Mouse (Mus musculus) liver, postnatal 0 days (tissue): ENCODE results near the gene Pnrc1. TPM values are rescaled to one million over a fixed set of nuclear protein-coding genes. Genes with fewer than 3 reads are reported as not detected.
A peak's percentile ranks its signal among the peaks of the same experiment; 100 is the strongest.

Source experiments
- ATAC-seq: fragments of 200-750 bp; cut with Nextera tagmentation; 2 replicates; pipeline ENCODE4 v1.8.0; 2017; ENCODE audit warnings: mild to moderate bottlenecking, moderate library complexity
- DNase-seq: peaks from one replicate; pipeline ENCODE4 v3.0.0-alpha.2; 2016
- H3K27ac ChIP-seq: fragments of 300-500 bp; sonication (generic); 2 replicates; pipeline ENCODE4 v1.5.1; 2014; ENCODE audit warnings: antibody characterized with exemption, moderate library complexity, mild to moderate bottlenecking, low read depth
- H3K27me3 ChIP-seq: fragments of 300-500 bp; sonication (generic); 2 replicates; pipeline ENCODE4 v1.6.1; 2014; ENCODE audit warnings: low read length, control low read depth, mixed read lengths; ENCODE audit not compliant: insufficient read depth
- H3K36me3 ChIP-seq: fragments of 300-500 bp; sonication (generic); replicated peaks from 2 replicates; pipeline ENCODE4 v1.6.1; 2014; ENCODE audit warnings: mild to moderate bottlenecking, control low read depth, low read length, moderate library complexity, mixed read lengths; ENCODE audit not compliant: insufficient read depth
- H3K4me1 ChIP-seq: fragments of 300-500 bp; sonication (generic); 2 replicates; pipeline ENCODE4 v1.6.1; 2014; ENCODE audit warnings: antibody characterized with exemption, mild to moderate bottlenecking, control low read depth; ENCODE audit not compliant: insufficient read depth
- H3K4me2 ChIP-seq: fragments of 300-500 bp; sonication (generic); 2 replicates; pipeline ENCODE4 v1.6.1; 2014; ENCODE audit warnings: low read depth, mild to moderate bottlenecking, low read length, moderate library complexity, mixed read lengths
- H3K4me3 ChIP-seq: fragments of 300-500 bp; sonication (generic); 2 replicates; pipeline ENCODE4 v1.5.1; 2014; ENCODE audit warnings: low read depth, low read length
- H3K9ac ChIP-seq: fragments of 300-500 bp; sonication (generic); replicated peaks from 2 replicates; pipeline ENCODE4 v1.6.1; 2014; ENCODE audit warnings: mild to moderate bottlenecking, moderate library complexity
- H3K9me3 ChIP-seq: fragments of 300-500 bp; sonication (generic); 2 replicates; pipeline ENCODE4 v1.6.1; 2016; ENCODE audit warnings: mild to moderate bottlenecking, control low read depth, low read length, mixed read lengths
- CTCF ChIP-seq: sonication (generic); IDR thresholded peaks from 2 replicates; pipeline ENCODE4 v1.5.1; 2016; ENCODE audit warnings: antibody characterized with exemption, low read depth
- EP300 ChIP-seq: IDR thresholded peaks from 2 replicates; pipeline ENCODE4 v1.6.1; 2016; ENCODE audit warnings: antibody characterized with exemption, low read depth, mild to moderate bottlenecking
- WGBS: fragments of 180-500 bp; shearing (Covaris S2); extraction: QIAGEN DNeasy Blood & Tissue Kit; methylation state at CpG from one replicate; pipeline ENCODE4 v1.1.7; 2014; ENCODE audit not compliant: insufficient replicate concordance; 5-methylcytosine and 5-hydroxymethylcytosine counted together
- polyA plus RNA-seq: library from polyadenylated mRNA; unstranded; fragments of >200 nt; fragmentation: Nextera tagmentation; extraction: Ambion mirVana; gene quantifications from 2 replicates; pipeline ENCODE4 v1.2.1, GENCODE M21; 2015

The Pnrc1 gene
- polyA plus RNA-seq, 1 experiment from 2014 or later: 71.4 TPM

DNA sequence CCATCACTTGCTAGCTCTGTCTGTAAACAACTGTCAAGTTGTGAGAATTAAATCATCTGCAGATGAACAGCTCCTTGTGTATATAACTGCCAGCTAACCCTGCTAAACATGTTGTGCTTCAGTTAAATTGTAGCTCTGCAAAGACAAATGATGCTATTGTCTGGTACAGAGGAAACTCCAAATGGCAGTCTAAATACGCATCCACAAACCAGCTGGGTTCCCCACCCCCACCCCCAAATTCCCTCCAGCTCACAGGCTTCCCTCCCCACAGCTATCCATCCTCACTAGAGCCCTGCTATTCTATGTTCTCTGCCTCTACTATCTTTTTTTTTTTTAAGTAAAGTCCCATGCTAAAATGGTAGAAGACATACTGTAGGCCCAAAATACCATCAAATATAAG, 68.1 kb downstream of the Pnrc1 start:
- WGBS: 78% methylated on average over 1 of the region's 1 CpGs
- ATAC-seq (no peak), DNase-seq (no peak)
- no peak for TF ChIP-seq EP300
- no peak for TF ChIP-seq CTCF
- Histone ChIP-seq H3K36me3 (no peaks in the 10 kb centered on the region), H3K4me3 (no peak overlapping the region), H3K9me3 (no peaks in the 10 kb centered on the region), H3K4me1 (no peaks in the 10 kb centered on the region), H3K9ac (no peak overlapping the region), H3K27ac (no peak overlapping the region), H3K4me2 (no peak overlapping the region), H3K27me3 (no peaks in the 10 kb centered on the region)

DNA sequence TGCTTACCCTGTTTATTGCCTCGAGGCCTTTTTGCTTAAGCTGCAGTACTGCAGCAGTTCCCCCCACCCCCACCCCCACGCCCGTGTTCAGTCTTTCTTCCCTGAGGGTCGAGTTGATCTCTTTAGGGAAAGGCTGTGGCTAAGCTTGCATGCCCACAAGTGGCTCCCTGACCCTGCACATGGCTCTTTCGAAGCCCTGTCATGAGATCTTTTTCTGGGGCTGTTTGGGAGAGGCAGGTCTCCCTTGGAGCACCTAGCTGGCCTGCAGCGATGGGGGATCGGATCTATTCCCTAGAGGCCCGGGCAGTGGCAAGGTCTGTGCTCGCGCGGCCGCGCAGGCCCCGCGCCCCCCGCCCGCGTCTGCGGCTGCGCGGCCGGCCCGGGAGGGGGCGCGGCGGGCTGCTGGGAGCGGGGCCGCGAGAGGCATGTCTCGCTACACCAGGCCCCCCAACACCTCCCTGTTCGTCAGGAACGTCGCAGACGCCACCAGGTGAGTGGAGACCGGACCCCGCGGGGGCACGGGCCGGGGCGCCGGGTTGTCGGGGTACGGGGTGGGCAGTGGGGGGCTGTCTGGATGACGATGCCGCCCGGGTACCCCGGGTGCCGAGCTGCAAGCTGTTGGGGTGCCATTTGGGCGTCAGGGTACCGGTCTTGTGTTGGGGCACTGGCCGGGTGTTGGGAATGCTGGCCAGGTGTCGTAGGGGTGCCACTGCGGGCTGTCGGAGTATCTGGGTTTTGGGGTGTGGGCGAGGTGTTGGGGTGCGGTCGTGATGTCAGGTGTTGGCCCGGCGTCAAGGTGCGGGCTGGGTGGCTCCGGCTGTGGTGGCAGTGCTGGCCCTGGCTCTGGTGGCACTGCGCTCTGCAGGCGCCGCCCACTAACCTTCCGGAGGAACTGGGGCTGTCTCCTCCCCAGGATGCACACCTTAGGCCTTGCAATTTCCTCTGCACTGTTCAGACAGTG, 80.8 kb downstream of the Pnrc1 start, which contains the start of gene Srsf12:
TSS of gene Srsf12 (plus strand) at position 111 of the 961 bp plus-strand sequence.
- Histone ChIP-seq H3K4me2 (peak within 1 kb of the TSS; percentile 82), H3K27me3 (peaks cover 3% of the 10 kb centered on the region; the same call in 1 of the 2 replicates), H3K9me3 (no peaks in the 10 kb centered on the region; the same call in 1 of the 2 replicates), H3K9ac (peak within 1 kb of the TSS; percentile 18; the same call in 1 of the 2 replicates), H3K4me3 (peak within 1 kb of the TSS; percentile 40), H3K4me1 (peaks cover 8% of the 10 kb centered on the region), H3K27ac (no peak within 1 kb of the TSS), H3K36me3 (no peaks in the 10 kb centered on the region)
- TF ChIP-seq CTCF (peak; percentile 21; the same call in 1 of the 2 replicates), EP300 (no peak)
- WGBS: 3% methylated on average over 56 of the region's 65 CpGs
- no peak for DNase-seq
- ATAC-seq: no peak

DNA sequence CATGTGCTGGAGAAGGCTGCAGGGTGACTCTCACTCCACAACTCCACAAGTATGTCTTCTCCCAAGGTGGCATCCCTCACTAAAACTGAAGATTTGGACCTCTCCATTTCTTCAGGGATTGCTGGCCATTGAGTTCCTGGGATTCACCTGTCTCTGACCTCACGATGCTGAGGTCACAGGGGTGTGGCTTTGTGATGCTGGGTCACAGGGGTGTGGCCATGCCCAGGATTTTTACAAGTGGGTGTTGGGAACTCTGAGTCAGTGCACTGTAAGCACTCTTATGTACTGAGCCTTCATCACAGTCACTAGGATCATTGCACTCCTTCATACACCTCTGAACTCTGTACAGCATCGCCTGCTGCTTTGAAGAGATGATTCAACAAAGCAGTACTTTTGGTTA, 82.4 kb downstream of the Pnrc1 start:
- DNase-seq: no peak
- Histone ChIP-seq H3K9ac (no peak overlapping the region), H3K9me3 (no peaks in the 10 kb centered on the region; the same call in 1 of the 2 replicates), H3K4me1 (peaks cover 8% of the 10 kb centered on the region), H3K4me2 (no peak overlapping the region), H3K27ac (no peak overlapping the region), H3K4me3 (no peak overlapping the region), H3K27me3 (peaks cover 3% of the 10 kb centered on the region; the same call in 1 of the 2 replicates), H3K36me3 (no peaks in the 10 kb centered on the region)
- ATAC-seq: no peak
- TF ChIP-seq EP300 (no peak), CTCF (no peak)
- WGBS: 72% methylated on average over 2 of the region's 2 CpGs

DNA sequence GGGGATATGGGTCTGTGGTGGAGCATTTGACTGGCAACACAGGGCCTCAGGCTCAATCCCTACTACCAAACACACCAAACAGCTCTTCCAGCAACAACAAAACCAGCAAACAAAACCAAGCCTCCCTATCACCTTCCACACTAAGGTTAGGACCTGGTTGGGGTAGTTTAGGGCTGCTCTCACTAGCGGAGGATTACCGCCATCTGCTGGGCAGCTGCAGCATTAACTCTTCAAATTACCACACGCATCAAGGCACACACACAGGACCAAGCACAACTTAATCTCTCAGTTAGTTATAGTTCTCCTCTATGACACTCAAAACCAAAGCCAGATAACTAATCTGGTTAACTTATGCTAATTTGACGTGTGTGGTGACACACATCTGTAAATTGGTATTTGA, 85.3 kb downstream of the Pnrc1 start:
- Histone ChIP-seq H3K4me1 (peaks cover 8% of the 10 kb centered on the region), H3K27ac (no peak overlapping the region), H3K4me2 (no peak overlapping the region), H3K4me3 (no peak overlapping the region), H3K9ac (no peak overlapping the region), H3K36me3 (no peaks in the 10 kb centered on the region), H3K9me3 (no peaks in the 10 kb centered on the region), H3K27me3 (peaks cover 3% of the 10 kb centered on the region; the same call in 1 of the 2 replicates)
- 8% methylated on average over 4 of the region's 4 CpGs for WGBS
- DNase-seq (peak; percentile 66), ATAC-seq (peak; percentile 58; the same call in 1 of the 2 replicates)
- no peak for TF ChIP-seq EP300
- TF ChIP-seq CTCF: peak; percentile 84

DNA sequence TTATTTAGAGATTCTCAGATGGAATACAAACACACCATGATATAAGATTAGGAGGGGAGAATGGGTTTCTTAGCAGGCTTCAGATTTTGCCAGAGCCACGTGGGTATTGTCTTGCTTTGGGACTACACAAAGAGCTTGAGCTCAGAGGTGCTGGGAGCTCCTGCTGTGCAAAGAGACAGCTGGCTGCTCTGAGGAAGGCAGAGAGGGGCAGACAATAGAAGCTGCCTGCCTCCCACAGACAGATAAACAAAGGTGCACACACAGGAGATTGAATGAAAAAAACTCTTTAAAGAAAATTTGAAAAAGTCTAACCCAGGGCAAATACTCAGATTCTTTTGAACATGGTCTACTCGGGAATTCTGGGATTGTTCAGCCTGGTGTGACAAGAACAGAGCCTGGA, 91.8 kb downstream of the Pnrc1 start:
- H3K4me1 ChIP-seq: no peaks in the 10 kb centered on the region
- no peak overlapping the region for H3K9ac ChIP-seq
- no peak for TF ChIP-seq EP300
- no peak for TF ChIP-seq CTCF
- no peaks in the 10 kb centered on the region for H3K9me3 ChIP-seq
- H3K27me3 ChIP-seq: no peaks in the 10 kb centered on the region
- no peak overlapping the region for H3K4me3 ChIP-seq
- H3K27ac ChIP-seq: no peak overlapping the region
- ATAC-seq (no peak), DNase-seq (no peak)
- H3K4me2 ChIP-seq: no peak overlapping the region
- 24% methylated on average over 2 of the region's 2 CpGs for WGBS
- H3K36me3 ChIP-seq: no peaks in the 10 kb centered on the region

Other genes with a start within 250 kb of the Pnrc1 start
- gene Gabrr2, start 227.2 kb downstream of the Pnrc1 start, polyA plus RNA-seq: 0.06 TPM in 1 of 2 replicates, not detected in the other
- gene Gabrr1, start 157.6 kb downstream of the Pnrc1 start, polyA plus RNA-seq: not detected in 2 replicates
- gene Pm20d2, start 100.4 kb downstream of the Pnrc1 start, polyA plus RNA-seq: 0.14 and 0.21 TPM in 2 replicates
- gene Srsf12, start 81.2 kb downstream of the Pnrc1 start, polyA plus RNA-seq: 0.04 and 0.08 TPM in 2 replicates
- gene Rngtt, start 20.1 kb upstream of the Pnrc1 start, polyA plus RNA-seq: 8.6 and 9.3 TPM in 2 replicates